ENCODE assay signal across 24 mouse cellular contexts in genomic region chr3:116890576-116890975, GRCm38 (mm10). TPM values are rescaled to one million over a fixed set of nuclear protein-coding genes. Genes with fewer than 3 reads are reported as not detected.
A peak's percentile ranks its signal among the peaks of the same experiment; 100 is the strongest.
DNase-seq lines count a peak whose midpoint lies in the region; TF ChIP-seq lines count a peak whose summit lies in the region.
"Had no signal": no experiment of that assay in that cellular context is flagged by ENCODE, and none has a peak within 500 bp of the region (broad histone marks: within the 10 kb centered on the region; RNA-seq: fewer than 3 reads in every experiment).

No protein-coding gene starts in this region.

- WGBS in liver, adult 2 months, result 51% methylated on average over 4 of the region's 4 CpGs

- no peak for TF ChIP-seq POLR2A in liver, adult 2 months (IDR thresholded peaks at IDR 0.05; ENCODE audit: extremely low read depth, insufficient read depth, low read length)

- no peaks in the 10 kb centered on the region for H3K79me2 ChIP-seq in liver, adult 2 months (ENCODE audit: control insufficient read depth, insufficient read depth, low read length)

- no peak overlapping the region for H3K27ac ChIP-seq in liver, adult 2 months (replicated peaks; ENCODE audit: insufficient read depth, low read depth, low read length)
- H3K27ac ChIP-seq: embryonic facial prominence, embryonic 12.5 days; embryonic facial prominence, embryonic 15.5 days; forebrain, embryonic 15.5 days; heart, embryonic 13.5 days; hindbrain, embryonic 14.5 days had no signal

- no peak for TF ChIP-seq CTCF in liver, adult 2 months (IDR thresholded peaks at IDR 0.05; ENCODE audit: low read depth, low read length)

- H3K27me3 ChIP-seq in liver, adult 2 months (ENCODE audit: control insufficient read depth, insufficient read depth, low read length), result no peaks in the 10 kb centered on the region
- H3K27me3 ChIP-seq: embryonic facial prominence, embryonic 12.5 days; embryonic facial prominence, embryonic 15.5 days; forebrain, embryonic 15.5 days; heart, embryonic 13.5 days; Patski had no signal

- H3K4me3 ChIP-seq in liver, adult 2 months (ENCODE audit: insufficient read depth, low read depth, low read length), result no peak overlapping the region
- H3K4me3 ChIP-seq: embryonic facial prominence, embryonic 12.5 days; embryonic facial prominence, embryonic 15.5 days; forebrain, embryonic 15.5 days; heart, embryonic 13.5 days had no signal

- DNase-seq in kidney, adult 11 months, result peak; percentile 60
- DNase-seq in kidney, adult 18-20 months, result no peak
- DNase-seq in liver, adult 2 months (ENCODE audit: extremely low read depth, low read depth, low spot score), result peak; percentile 45
- no peak for DNase-seq in liver
- peak; percentile 46 to 78 for DNase-seq in kidney, postnatal 25 days
- DNase-seq in retina, embryonic 14.5 days (ENCODE audit: low spot score), result no peak
- no peak for DNase-seq in Muller cell, postnatal 12 days (ENCODE audit: inconsistent ontology term)
- DNase-seq in left cerebral cortex, postnatal 4 days, result no peak
- DNase-seq: adrenal gland, postnatal 10 days; adrenal gland, postnatal 36 days; cerebellum, adult 11 months; cerebellum, adult 2 months; cerebellum, adult 9-11 months; cerebellum, postnatal 25 days; gastrocnemius, postnatal 25 days; heart, adult 18-20 months; heart, postnatal 14 days; heart, postnatal 4 days had no signal

- peaks cover 14% of the 10 kb centered on the region for H3K36me3 ChIP-seq in liver, adult 2 months (ENCODE audit: control insufficient read depth, insufficient read depth, low read length)
- H3K36me3 ChIP-seq: embryonic facial prominence, embryonic 12.5 days; embryonic facial prominence, embryonic 15.5 days; forebrain, embryonic 15.5 days had no signal

- H3K9ac ChIP-seq in liver, adult 2 months (ENCODE audit: low read depth, low read length), result no peak overlapping the region
- H3K9ac ChIP-seq: embryonic facial prominence, embryonic 12.5 days; embryonic facial prominence, embryonic 15.5 days; forebrain, embryonic 15.5 days; heart, embryonic 13.5 days; hindbrain, embryonic 14.5 days had no signal

- no peaks in the 10 kb centered on the region; the same call in 1 of the 2 replicates for H3K4me1 ChIP-seq in liver, adult 2 months (ENCODE audit: control insufficient read depth, insufficient read depth, low read length)
- H3K4me1 ChIP-seq: embryonic facial prominence, embryonic 12.5 days; embryonic facial prominence, embryonic 15.5 days; forebrain, embryonic 15.5 days; heart, embryonic 13.5 days had no signal

- intact Hi-C loops in left cerebral cortex, postnatal 4 days (cut with DNase I), result no loop called here

RNA-seq across cellular contexts. Expression of gene Frrs1, which starts 31.3 kb away (rescaled TPM):
- 14.4 and 22.4 TPM in 2 replicates for total RNA-seq in liver, adult 2 months (2014; rRNA removed)
- 21.6 and 39.7 TPM in 2 replicates for polyA plus RNA-seq in liver, adult 2 months (2012; rRNA removed)
- 1 to 10 TPM; 1.2 to 3.0 TPM for total RNA-seq in left cerebral cortex, postnatal 4 days (2021)

Comparison
In these comparisons a context has a peak if more than half of its experiments do, and no peak if none do; other contexts are left out.
1. DNase-seq: peak in kidney, adult 11 months (single experiment), liver, adult 2 months (single experiment) and kidney, postnatal 25 days (2 of 2); none in kidney, adult 18-20 months (single experiment), liver (single experiment), retina, embryonic 14.5 days (single experiment), Muller cell, postnatal 12 days (single experiment) and left cerebral cortex, postnatal 4 days (single experiment).